Mouse (Mus musculus): ENCODE measurements at regions not wholly inside any gene's neighbourhood (a gene's known extent, or its start where the extent isn't known, plus 50 kb on each side); places are given as distances from the start of the nearest gene placed in this dataset.

DNA sequence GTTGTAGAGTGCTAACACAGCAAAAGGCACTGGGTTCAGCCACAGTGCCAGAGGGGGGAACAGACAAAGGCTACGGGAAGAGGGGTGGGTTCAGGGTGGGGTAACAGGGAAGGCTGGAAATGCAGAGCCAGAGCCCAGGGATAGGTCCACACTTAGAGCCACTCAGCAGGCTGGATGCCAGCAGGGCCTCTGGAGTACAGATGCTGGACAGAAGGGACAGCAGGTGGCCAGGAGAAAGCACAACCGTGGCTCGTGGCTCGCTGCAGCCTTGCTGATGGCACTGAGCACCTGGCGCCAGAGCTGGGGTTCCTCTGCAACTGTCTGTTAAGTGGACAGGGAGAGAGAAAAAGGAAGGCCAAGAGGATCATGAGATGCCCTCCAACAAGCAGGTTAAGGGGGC lies 174.2 kb downstream of the Mroh4 start:
- DNase-seq, result no peak

- DNase-seq, result no peak
Observed at GRCm38 (mm10) chr15:74459345-74459975, 176.7 kb downstream of the Mroh4 start.

GRCm38 (mm10) chr15:74458940-74459339 lies 177.2 kb downstream of the Mroh4 start:
- DNase-seq, result no peak

GRCm38 (mm10) chr15:74457965-74458364 lies 178.2 kb downstream of the Mroh4 start:
- DNase-seq, result no peak

DNA sequence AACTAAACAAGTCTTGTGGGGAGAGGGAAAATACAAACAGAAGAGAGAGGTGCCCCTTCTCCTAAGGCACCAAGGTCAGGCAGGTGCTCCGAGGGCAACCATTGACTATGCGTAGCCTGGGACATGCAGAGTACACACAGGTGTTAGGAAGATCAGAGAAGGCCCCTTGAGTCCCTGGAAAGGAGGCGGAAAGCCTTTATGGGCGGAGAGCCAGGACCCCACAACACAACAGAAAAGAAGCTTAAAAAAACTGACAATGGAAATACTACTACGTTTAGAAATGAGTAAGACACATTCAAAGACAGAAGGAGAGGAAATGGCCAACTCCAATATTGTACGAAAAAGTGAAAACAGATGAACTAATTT lies 179.5 kb downstream of the Mroh4 start:
- DNase-seq, result no peak

DNA sequence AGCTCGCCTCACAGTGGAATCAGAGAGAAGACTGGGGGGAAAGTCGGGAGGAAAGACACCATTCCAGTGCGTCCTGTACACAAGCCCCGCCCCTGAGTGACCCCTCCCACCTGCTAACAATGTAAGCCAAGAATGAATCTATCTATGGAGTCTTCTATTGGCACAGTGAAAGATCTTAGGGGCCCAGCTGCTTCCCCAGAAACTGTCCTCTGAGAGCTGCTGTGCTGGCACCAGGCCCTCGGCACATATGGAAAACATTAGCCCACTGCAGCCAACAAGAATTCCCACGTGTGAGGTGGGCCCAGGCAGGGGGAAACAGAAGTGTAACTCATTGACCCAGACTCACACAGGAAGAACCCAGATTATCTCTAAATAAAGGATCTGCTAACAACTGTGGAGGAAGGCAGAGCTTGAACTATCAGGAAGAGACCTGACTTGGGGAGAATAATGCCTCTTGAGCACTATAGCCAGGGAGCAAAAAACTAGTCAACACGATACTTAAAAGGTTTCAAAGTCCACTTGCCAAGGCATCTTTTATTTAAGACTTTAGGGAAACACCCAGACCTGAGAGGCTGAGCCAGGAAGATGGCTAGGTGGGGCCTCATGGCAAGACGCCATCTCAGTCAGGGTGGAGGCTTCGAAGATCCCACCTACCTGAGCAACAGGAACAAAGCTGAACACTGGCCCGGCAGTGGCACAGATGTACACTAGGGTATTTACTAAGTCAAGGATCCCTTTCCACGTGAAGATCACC lies 180.1 kb downstream of the Mroh4 start:
- no peak for DNase-seq

DNA sequence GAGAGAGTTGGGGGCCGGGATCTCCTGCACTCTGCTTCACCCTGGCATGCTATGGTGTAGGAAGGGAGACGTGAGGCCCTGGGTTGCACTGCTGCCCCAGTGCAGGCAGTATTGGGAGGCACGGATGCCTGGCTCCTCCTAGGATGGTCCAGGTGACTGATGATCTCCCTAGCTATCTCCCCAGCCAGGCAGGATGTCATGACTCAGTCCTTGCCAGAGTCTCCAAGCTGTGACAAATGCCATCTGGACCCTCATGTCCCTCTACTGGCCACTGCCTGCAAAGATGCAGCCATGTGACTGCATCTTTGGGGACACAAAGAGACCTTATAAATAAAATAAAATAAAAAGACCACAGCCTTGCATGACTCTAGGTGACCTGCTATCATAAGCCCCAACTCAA lies 181.6 kb downstream of the Mroh4 start:
- no peak for DNase-seq

DNA sequence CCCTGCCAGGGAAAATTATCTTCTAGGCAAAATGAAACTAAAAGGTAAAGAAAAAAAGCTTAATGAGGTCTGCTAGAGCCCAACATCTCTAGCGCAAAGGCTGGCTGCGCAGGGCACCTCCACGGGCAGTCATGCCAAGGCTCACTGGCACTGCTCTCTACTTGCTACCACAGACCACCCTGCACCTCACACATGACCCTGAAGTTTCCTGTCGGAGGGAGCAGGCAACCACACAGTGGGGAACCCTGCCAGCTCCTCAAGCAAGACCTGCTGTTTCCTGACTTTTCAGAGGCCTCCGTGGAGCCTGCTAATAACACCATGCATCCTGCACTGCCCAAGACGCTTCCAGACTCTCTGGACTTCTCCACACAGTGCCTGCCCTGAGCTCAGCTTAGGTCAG lies 182.3 kb downstream of the Mroh4 start:
- DNase-seq, result no peak

DNA sequence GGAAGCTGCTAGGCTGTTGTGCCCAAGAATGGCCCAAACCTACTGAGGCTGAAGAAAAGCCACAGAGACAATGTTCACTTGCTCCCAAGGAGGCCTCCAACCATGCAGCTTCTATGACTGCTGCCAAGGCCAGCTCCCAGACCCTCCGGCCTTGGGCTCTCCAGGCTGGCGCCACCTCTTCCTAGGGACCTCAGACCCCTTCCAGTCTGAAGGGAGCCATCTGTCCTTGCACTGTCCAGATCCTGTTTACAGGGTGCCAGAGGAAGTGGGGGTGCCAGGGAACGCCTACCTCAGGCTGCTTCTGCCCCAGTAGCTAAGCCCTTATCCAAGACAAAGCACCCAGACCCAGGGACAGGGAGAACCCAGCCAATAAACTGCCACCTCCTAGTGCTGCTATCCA lies 183.7 kb downstream of the Mroh4 start:
- no peak for DNase-seq

GRCm38 (mm10) chr15:74441889-74442288 lies 194.3 kb downstream of the Mroh4 start:
- no peak for DNase-seq

DNA sequence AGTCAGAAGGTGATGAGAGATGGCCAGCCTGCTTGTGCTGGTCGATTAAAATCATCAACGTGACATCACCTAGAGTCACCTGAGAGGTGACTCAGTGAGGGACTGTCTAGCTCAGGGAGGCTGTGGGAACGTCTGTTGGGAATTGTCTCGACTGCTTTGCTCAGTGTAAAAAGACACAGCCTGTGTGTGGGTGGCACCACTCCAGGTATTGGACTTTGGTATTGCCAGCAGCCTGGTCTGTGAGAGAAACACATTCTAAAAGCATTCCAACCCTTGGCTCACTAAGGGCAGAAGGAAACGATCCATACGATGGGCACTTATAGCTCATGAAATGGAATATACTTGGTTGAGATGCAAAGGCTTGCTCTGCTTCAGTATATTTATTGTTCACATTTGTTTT lies 209.2 kb downstream of the Mroh4 start:
- no peak for DNase-seq

DNA sequence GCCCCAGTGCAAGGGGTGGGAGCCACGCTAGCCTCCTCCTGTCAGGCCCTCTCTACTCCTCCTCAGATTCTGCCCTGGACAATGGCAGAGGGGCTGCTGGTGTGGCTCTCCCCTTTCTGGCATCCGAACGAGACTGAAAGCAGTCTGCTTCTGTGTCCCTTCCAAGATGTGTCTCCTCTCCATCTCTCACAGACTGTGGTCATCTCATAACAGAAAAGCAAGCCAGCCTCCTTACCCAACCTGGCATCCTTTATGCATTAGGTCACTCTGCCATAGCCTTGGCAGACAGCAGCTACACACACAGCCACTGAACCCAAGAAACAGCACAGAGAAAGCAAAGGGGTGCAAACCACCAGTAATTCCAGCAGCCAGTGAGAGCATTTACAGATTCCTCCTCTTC lies 213.2 kb downstream of the Mroh4 start:
- no peak for DNase-seq

- DNase-seq, result no peak
Observed at GRCm38 (mm10) chr15:74420550-74420949, 215.6 kb downstream of the Mroh4 start.

DNA sequence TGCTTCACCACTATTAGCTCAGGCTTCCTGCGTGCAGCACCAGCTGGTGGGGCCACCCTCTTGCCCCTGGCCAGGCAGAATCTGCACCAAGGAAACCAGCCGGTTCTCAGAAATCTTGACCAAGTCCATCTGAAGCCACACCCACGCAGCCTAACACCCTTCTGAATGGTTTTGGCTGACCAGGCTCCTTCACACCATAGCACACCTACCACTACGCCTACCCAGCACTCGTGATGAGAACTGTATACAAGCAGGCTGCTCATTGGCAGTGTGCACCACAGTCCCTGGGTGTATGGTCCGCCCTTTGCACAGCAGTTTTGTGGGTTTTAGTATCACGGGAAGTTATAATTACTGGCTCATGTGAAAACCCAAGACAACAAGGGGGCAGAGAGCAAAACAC lies 217.5 kb downstream of the Mroh4 start:
- no peak for DNase-seq

GRCm38 (mm10) chr15:74413217-74413616 lies 222.9 kb downstream of the Mroh4 start:
- DNase-seq, result no peak

DNA sequence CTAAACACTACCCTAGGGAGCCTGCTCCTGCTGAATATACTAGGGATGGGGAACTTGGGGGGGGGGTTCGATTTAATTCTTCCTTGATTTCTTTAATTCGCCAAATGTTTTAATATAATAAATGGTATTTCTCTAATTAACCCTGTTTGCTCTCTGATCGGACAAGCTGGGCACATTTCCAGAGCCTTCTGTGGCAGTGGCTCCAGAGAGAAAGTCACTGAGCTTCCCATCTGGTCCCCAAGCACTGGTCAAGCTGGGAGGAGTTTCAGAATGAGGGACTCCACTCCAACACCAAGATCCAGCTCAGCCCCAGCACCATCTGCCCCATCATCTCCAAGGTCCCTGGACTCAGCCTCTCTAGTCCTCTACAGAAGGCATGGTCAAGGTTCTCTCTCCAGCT lies 223.9 kb downstream of the Mroh4 start:
- DNase-seq, result no peak

GRCm38 (mm10) chr15:74411097-74411496 lies 225.1 kb downstream of the Mroh4 start:
- peak; percentile 9 for DNase-seq

DNA sequence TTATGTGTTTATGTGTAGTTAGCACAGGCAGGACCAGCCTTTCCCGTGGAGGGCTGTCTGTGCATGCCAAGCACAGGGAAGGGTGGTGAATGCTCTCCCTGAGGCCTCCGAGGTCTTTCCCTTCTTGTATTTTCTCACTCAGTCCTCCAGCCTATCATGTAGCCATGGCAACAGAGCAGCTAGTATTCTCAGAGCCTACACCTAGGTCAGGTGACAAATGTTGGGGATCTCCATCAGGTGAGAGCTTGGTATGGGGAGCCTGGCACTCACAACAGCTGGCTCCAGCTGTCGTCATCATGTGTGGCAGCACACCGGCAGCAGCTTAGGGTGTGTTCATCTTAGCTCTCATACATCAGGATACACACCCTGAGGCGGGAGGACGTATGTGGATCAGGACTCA lies 231.3 kb downstream of the Mroh4 start:
- DNase-seq, result no peak

- DNase-seq, result no peak
Observed at GRCm38 (mm10) chr15:74401275-74401674, 234.9 kb downstream of the Mroh4 start.

- no peak for DNase-seq
Observed at GRCm38 (mm10) chr15:74396029-74396428, 240.1 kb downstream of the Mroh4 start.

DNA sequence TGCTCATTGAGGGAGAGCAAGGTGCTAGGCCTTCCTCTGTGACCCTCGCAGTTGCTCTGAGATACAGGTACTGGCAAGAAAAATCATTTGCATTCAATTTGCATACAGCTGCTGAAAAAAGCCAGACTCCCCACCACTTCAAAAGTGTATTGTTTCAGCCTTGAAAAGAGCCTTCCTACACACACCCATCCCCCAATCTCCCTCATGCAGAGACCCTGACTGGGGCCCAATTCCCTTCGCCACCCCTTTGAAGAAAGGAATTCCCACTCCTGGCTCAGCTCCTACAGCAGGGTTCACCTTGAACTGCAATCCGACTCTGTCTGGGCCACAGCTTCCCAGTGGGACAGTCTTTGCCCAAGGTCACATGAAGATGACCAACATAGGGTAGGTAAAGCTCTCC lies 248.6 kb downstream of the Mroh4 start:
- no peak for DNase-seq

- peak; percentile 3 for DNase-seq
Observed at GRCm38 (mm10) chr15:74382556-74382955, 253.6 kb downstream of the Mroh4 start.

DNA sequence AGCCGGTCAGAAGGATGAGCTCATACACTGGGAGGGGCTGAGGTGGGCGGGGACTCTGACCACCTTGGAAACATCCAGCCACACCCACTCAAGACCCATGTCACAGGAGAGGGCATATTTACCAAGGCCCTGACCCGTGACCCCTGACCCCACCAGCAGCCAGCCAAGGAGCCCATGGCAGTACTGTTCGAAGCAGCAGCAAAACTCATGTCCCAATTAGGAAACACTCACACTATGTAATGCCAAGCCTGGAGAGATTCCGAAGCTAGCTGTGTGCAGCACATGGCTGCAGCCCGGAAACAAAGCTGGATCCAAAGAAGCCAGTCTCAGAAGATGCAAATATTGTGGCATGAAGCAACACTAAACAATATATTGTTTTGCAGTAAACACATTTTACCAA lies 256.8 kb downstream of the Mroh4 start:
- DNase-seq, result no peak

DNA sequence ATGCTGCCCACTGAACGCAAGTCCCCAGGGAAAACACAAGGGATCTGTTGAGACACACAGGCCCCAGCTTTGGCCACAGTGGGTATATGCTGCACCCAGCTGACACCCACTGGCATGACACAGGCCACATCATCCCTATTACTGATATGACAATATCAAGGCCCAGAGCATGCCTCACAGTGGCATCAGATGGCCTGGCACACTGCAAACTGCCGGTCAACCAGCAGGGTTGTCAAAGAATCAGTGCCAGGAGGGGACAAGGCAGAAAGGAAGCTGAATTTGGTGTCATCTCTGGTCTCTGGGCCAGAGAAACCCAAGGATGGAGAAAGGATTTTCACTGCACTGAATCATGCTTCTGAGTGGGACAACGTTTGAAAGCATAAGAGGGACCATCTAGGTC lies 266.7 kb downstream of the Mroh4 start:
- no peak for DNase-seq

GRCm38 (mm10) chr15:74347911-74348310 lies 288.2 kb downstream of the Mroh4 start:
- no peak for DNase-seq

Data from kidney, adult 9 months (tissue).